Mouse (Mus musculus) G1E (cell line): ENCODE data around the gene Abcf2. TPM values are rescaled to one million over a fixed set of nuclear protein-coding genes. Genes with fewer than 3 reads are reported as not detected.

Experiments used
- ATAC-seq: 2 replicates; pipeline ENCODE4 v1.8.0; 2016; ENCODE audit warnings: mild to moderate bottlenecking; ENCODE audit not compliant: insufficient number of reproducible peaks, poor library complexity, low FRiP score, severe bottlenecking; ENCODE audit errors: extremely low read depth
- DNase-seq: peaks from one replicate; pipeline ENCODE4 v3.0.0; 2012; ENCODE audit warnings: low spot score
- H3K27me3 ChIP-seq: 2 replicates; pipeline ENCODE4 v1.6.1; 2012; ENCODE audit warnings: mild to moderate bottlenecking, low read length, inconsistent platforms; ENCODE audit not compliant: insufficient read depth
- H3K36me3 ChIP-seq: replicated peaks from 2 replicates; pipeline ENCODE3; 2012; ENCODE audit warnings: mild to moderate bottlenecking, inconsistent platforms
- H3K4me1 ChIP-seq: 2 replicates; pipeline ENCODE4 v1.6.1; 2012; ENCODE audit warnings: low read depth, low read length, inconsistent platforms, mixed read lengths; ENCODE audit not compliant: insufficient read depth
- H3K4me3 ChIP-seq: 2 replicates; pipeline ENCODE4 v1.5.1; 2012; ENCODE audit warnings: low read depth, mild to moderate bottlenecking, inconsistent platforms, low read length, moderate library complexity, mixed read lengths
- H3K9me3 ChIP-seq: replicated peaks from 2 replicates; pipeline ENCODE4 v1.6.1; 2012; ENCODE audit warnings: inconsistent platforms
- CTCF ChIP-seq: IDR thresholded peaks from 2 replicates; pipeline ENCODE4 v1.5.1; 2012; ENCODE audit warnings: low read depth, low read length, inconsistent platforms, mixed read lengths
- GATA1 ChIP-seq: IDR thresholded peaks from 2 replicates; pipeline ENCODE4 v1.6.1; 2012; ENCODE audit warnings: borderline replicate concordance, low read length, inconsistent platforms, mixed read lengths
- GATA2 ChIP-seq: IDR thresholded peaks from 2 replicates; pipeline ENCODE4 v1.6.1; 2012; ENCODE audit warnings: low read depth, low read length, inconsistent platforms, borderline replicate concordance
- POLR2AphosphoS5 ChIP-seq: IDR thresholded peaks from 2 replicates; pipeline ENCODE4 v1.6.1; 2012; ENCODE audit warnings: low read depth, low read length, inconsistent platforms; ENCODE audit not compliant: insufficient replicate concordance
- TAL1 ChIP-seq: conservative IDR thresholded peaks from 2 replicates; pipeline ENCODE4 v1.6.1; 2012; ENCODE audit warnings: low read depth, low read length, inconsistent platforms, mixed read lengths
- polyA plus RNA-seq: library from polyadenylated mRNA; stranded (reverse); fragments of >175 nt; gene quantifications from 2 replicates; pipeline ENCODE4 v1.2.3, GENCODE M21; 2012
- total RNA-seq, 2 experiments: library from RNA; stranded (forward) in 1 of 2; stranded (reverse) in 1 of 2; fragments of 200-1000 nt in 1 of 2; fragments of >200 nt in 1 of 2; fragmentation: Nextera tagmentation in 1 of 2; gene quantifications; 2 replicates each; pipeline ENCODE4 v1.2.3; 2014 to 2017

The Abcf2 gene
- total and polyA plus RNA-seq, 3 experiments: 58.8 to 89.5 (median 81.4) TPM

DNA sequence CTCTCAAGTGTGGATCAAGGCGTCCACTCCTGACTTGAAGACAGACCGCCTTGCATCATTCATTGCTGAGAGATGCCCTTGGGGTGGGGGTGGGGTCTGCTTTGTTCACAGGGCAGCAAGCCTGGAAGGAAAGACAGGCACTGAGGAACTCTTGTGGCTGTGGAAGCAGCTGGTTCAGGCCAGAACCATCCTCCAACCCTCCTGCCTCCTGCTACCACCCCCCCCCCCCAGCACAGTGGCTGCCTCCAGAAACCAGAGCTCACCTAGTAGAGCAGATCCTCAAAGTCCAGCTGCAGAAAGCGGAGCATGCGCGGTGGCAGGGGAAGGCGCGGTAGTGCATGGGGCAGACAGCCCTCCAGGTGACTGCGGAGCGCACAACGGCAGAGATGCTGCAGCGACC, 43.9 kb downstream of the Abcf2 start:
- DNase-seq (no peak), ATAC-seq (no peak)
- Histone ChIP-seq H3K9me3 (no peaks in the 10 kb centered on the region), H3K4me3 (no peak overlapping the region), H3K36me3 (no peaks in the 10 kb centered on the region), H3K4me1 (peaks cover 5% of the 10 kb centered on the region), H3K27me3 (peaks cover 24% of the 10 kb centered on the region)
- TF ChIP-seq TAL1 (no peak), POLR2AphosphoS5 (no peak), GATA2 (no peak), CTCF (no peak), GATA1 (no peak)

DNA sequence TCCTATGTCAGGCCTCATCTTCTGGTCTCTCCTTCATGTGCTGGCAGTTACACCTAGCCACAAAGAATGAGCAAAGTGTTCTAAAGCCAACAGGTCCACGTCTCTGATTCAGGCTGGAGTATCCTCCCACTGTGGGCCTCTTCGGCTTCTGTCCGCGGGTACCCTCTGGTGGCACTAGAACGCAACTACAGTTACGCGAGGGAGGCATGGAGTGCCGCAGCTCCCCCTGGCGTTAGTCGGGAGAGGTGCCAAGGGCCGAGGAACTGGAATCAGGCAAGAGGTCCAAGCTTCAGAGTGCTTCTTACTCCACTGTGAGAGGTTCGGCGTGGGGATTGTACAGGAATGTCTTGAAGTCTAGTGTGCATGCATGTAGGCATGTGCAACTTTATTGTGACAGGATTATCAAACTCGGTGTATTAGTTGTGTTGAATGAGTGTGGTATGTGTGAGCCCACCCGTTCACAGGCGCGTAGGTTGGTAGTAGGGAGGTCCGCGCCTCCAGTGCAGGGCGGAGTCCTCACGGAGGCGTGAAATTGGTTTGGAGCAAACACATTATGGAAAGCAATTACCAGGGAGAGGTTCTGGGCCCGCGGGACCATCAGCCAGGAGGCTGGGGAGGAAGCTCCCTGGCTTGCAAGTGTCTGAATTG, 47.1 kb downstream of the Abcf2 start:
- H3K36me3 ChIP-seq: no peaks in the 10 kb centered on the region
- peaks cover 35% of the 10 kb centered on the region for H3K27me3 ChIP-seq
- H3K4me3 ChIP-seq: no peak overlapping the region
- ATAC-seq: peak; percentile 68
- peaks cover 8% of the 10 kb centered on the region for H3K4me1 ChIP-seq
- TF ChIP-seq GATA2 (no peak), CTCF (peak; percentile 100), TAL1 (no peak), GATA1 (no peak)
- H3K9me3 ChIP-seq: peaks cover 9% of the 10 kb centered on the region
- peak; percentile 87 for DNase-seq

DNA sequence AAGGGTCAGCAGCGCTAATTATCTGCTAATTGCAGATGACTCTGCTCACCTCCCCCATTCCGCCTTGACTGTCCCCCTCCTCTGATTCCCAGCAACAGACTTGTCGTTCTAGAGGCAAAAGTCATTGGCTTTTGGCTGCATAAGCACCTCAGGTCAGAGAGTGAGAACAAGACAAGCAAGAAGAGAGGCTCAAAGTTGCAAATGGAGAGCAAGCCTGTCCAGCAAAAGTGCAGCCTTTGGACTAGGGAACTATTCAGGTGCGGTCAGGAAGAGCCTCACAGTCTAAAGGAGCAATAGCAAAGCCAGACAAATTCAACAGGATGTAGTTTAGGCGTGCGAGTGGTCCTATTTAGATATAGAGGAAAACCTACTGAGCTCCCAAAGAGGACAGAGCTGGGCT, 49.5 kb downstream of the Abcf2 start:
- ATAC-seq: no peak
- H3K27me3 ChIP-seq: peaks cover 48% of the 10 kb centered on the region

DNA sequence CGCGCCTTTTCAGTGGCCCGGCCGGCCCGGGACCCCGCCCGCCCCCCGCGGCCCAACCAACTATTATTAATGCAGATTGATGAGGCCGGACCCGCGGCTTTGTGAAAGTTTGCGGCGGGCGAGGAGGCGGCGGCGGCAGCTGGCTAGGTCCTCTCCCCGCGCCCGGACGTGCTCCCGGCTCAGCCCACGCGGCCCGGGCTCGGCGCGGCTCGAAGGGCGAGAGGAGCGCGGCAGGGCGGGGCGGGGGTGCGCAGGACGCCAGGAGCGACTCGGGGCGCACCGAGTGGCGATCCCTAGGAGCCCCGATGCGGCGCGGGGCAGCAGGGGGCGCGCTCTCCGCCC, 50.4 kb downstream of the Abcf2 start, which contains the start of gene Gbx1:
Gbx1 (minus strand) TSS at position 314 of the 342 bp plus-strand sequence.
- TF ChIP-seq GATA2 (no peak), CTCF (no peak), GATA1 (no peak), TAL1 (no peak), POLR2AphosphoS5 (no peak)
- Histone ChIP-seq H3K4me3 (no peak within 1 kb of the TSS), H3K9me3 (peaks cover 9% of the 10 kb centered on the region), H3K27me3 (peaks cover 53% of the 10 kb centered on the region), H3K36me3 (no peaks in the 10 kb centered on the region), H3K4me1 (peaks cover 11% of the 10 kb centered on the region)
- no peak for DNase-seq
- ATAC-seq: no peak

More for the DNA sequence above, 49.5 kb downstream of the Abcf2 start:
- H3K4me3 ChIP-seq: no peak overlapping the region
- no peaks in the 10 kb centered on the region for H3K36me3 ChIP-seq
- no peak for DNase-seq
- peaks cover 11% of the 10 kb centered on the region for H3K4me1 ChIP-seq
- H3K9me3 ChIP-seq: peaks cover 9% of the 10 kb centered on the region
- TF ChIP-seq GATA2: no peak
- no peak for TF ChIP-seq CTCF
- TF ChIP-seq TAL1: no peak
- TF ChIP-seq GATA1: no peak
- TF ChIP-seq POLR2AphosphoS5: no peak

DNA sequence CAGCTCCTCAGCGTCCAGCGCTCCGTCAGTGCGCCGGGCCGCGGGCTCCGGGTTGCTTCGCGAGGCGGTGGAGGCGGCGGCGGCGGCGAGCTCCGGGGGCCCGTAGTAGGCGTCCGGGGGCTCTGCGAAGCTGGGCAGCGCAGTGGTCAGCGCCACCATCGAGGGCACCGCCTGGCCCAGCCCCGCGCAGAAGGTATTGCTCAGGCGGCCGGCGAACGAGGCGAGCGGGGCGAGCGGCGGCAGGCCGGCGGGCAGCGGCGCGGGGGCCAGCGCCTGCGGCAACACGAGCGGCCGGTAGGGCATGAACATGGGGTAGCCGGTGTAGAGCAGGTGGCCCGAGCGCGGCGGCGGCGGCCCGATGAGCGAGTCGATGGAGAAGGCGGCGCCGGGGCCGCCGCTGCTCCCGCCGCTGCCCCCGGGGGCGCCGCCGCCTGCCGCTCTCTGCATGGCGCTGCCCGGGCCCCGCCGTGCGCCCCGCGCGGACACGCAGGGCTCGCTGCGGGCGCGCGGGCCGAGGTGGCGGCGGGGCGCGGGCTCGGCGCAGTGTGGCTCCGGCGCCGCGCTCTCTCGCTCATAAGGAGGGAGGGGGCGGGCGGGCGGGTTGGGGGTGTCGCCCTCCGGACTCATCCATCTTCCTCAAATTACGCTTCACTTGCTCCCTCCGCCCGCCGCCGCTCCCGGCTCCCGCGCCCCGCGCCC, 50.9 kb downstream of the Abcf2 start:
- H3K4me3 ChIP-seq: no peak overlapping the region
- peaks cover 54% of the 10 kb centered on the region for H3K27me3 ChIP-seq
- no peak for TF ChIP-seq GATA1
- TF ChIP-seq GATA2: no peak
- no peak for TF ChIP-seq CTCF
- no peak for TF ChIP-seq TAL1
- TF ChIP-seq POLR2AphosphoS5: no peak
- DNase-seq (no peak), ATAC-seq (no peak)
- peaks cover 9% of the 10 kb centered on the region for H3K9me3 ChIP-seq
- H3K36me3 ChIP-seq: no peaks in the 10 kb centered on the region
- peaks cover 11% of the 10 kb centered on the region for H3K4me1 ChIP-seq

DNA sequence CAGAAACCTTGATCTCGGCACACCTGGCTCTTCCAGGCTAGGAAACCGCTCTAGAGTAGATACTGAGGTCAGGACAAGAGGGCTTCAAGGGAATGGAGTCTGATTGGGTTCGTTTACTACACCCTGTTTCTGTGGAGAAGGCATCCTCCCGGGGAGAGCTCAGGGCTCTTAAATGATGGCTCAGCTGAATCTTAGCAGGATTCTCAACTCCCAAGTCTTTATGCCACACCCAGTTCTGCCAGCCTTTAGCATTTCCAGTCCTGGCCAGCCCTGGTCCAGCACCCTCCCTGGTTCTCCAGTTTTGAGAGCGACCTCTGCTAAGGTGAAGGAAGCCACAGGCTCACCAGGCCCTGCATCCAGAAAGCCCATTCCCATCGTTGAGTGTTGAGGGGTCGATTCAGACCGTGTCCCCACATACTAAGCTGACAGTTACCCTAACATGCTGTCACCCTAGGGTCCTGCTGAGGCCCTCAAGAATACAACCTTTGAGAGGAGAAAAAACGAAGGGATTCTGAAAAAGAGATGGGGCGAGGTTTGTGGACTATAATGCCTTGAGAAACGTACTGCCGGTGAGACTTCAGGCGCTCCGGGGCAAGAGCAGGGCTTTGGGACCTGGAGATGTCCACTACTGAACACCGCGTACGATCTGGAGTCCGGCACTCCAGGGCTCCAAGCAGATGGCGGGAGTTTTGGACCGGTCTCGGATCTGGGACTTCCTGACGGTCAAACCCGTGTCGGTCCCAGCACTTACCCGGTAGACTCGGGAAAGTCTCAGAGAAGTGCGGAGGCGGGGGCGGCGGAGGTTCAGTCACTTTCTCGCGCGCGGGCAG, 51.7 kb downstream of the Abcf2 start:
- no peaks in the 10 kb centered on the region for H3K36me3 ChIP-seq
- peaks cover 11% of the 10 kb centered on the region for H3K4me1 ChIP-seq
- no peak for ATAC-seq
- H3K4me3 ChIP-seq: no peak overlapping the region
- no peak for DNase-seq
- peaks cover 52% of the 10 kb centered on the region for H3K27me3 ChIP-seq
- H3K9me3 ChIP-seq: peaks cover 9% of the 10 kb centered on the region
- TF ChIP-seq TAL1 (no peak), GATA2 (no peak)
